Mouse (Mus musculus): ENCODE measurements around the gene Foxl1. TPM values are rescaled to one million over a fixed set of nuclear protein-coding genes. Genes with fewer than 3 reads are reported as not detected.
"Not testable (repeated sequence)": the region's sequence is repeated elsewhere in the genome, so short reads cannot be mapped to it uniquely, and the experiment has no call there.

Foxl1 gene
- polyA plus RNA-seq, 1 experiment from 2014 or later: 2.0 TPM

DNA sequence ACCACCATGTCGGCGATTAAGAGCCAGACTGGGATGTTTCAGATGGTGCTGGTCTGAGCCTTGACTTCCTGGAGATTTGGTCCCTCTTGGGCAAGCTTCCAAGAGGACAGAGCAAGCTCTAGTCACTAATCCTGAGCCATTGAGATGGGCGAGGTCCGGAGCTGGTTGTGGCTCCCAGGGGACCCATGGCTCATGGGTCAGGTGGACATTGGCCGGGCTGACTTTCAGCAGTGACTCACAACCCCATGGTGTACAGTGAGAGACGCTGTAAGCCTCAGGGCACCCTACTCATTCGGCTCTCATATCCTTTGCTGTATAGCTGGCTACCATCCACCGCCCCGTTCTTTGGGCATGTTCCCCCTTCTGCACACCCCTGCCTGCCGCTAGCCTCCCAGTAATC is 6.4 kb downstream of the Foxl1 start:
- peaks cover 47% of the 10 kb centered on the region for H3K27me3 ChIP-seq (ENCODE audit: insufficient read depth, poor library complexity, severe bottlenecking)
- no peak overlapping the region; the same call in 1 of the 2 replicates for H3K27ac ChIP-seq
- no peak overlapping the region for H3K4me3 ChIP-seq
- peaks cover 13% of the 10 kb centered on the region for H3K4me1 ChIP-seq
- 90% methylated on average over 10 of the region's 10 CpGs for WGBS
- DNase-seq (ENCODE audit: low spot score): no peak
- H3K36me3 ChIP-seq: peaks cover 7% of the 10 kb centered on the region; the same call in 1 of the 2 replicates
- H3K9me3 ChIP-seq: peaks cover 6% of the 10 kb centered on the region; the same call in 1 of the 2 replicates

DNA sequence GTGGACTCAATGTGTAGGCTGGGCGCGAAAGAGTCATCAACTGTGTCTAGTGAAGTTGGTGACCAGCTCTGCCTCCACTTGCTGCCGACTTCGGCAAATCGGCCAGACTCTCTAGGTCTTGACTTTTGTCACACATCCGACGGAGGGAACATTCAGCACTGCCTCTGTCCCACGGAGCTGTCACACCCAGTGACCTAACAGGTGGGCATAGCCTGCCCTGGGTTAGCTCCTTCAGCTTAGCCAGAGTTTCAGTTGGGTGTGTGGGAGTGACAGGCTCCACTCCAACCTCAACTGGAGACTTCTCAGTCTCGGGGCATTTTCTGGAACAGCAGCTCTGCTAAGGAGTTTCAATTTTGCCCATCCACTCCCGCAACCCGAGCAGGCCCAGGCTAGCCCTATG is 6.8 kb downstream of the Foxl1 start:
- Histone ChIP-seq H3K27me3 (ENCODE audit: insufficient read depth, poor library complexity, severe bottlenecking) (peaks cover 43% of the 10 kb centered on the region), H3K27ac (no peak overlapping the region; the same call in 1 of the 2 replicates), H3K9me3 (peaks cover 6% of the 10 kb centered on the region; the same call in 1 of the 2 replicates), H3K36me3 (peaks cover 7% of the 10 kb centered on the region; the same call in 1 of the 2 replicates), H3K4me1 (peaks cover 9% of the 10 kb centered on the region), H3K4me3 (no peak overlapping the region)
- DNase-seq (ENCODE audit: low spot score): no peak
- 82% methylated on average over 11 of the region's 11 CpGs for WGBS

GRCm38 (mm10) chr8:121136856-121137255 is 9.1 kb downstream of the Foxl1 start:
- Histone ChIP-seq H3K36me3 (peaks cover 7% of the 10 kb centered on the region; the same call in 1 of the 2 replicates), H3K27ac (no peak overlapping the region), H3K4me1 (peaks cover 9% of the 10 kb centered on the region; the same call in 1 of the 2 replicates), H3K9me3 (peaks cover 6% of the 10 kb centered on the region; the same call in 1 of the 2 replicates), H3K4me3 (no peak overlapping the region), H3K27me3 (ENCODE audit: insufficient read depth, poor library complexity, severe bottlenecking) (peaks cover 26% of the 10 kb centered on the region)
- 90% methylated on average over 6 of the region's 6 CpGs for WGBS
- DNase-seq (ENCODE audit: low spot score): no peak

DNA sequence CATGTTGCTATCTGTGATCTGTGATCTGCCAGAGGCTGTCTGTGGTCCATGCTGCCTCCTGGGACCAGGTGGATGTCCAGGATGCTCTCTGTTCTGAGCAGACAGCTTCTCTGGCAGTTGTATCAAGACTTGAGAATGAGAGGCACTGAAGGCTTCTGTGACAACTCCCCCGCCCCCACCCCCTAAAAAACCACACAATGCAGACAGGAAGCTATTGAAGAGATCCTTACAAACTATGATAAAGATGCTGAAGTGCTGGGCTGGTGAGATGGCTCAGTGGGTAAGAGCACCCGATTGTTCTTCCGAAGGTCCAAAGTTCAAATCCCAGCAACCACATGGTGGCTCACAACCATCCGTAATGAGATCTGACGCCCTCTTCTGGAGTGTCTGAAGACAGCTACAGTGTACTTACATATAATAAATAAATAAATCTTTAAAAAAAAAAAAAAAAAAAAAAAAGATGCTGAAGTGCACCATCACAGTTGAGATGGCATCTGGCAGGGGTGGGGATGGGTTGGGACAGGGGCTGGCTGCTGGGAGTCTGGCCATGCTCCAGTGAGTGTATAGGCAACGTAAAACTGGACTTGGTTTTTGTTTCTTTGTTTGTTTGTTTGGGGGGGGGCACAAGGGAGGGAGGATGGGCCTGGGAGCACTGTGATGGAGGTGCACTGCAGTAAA is 17.9 kb downstream of the Foxl1 start:
- 69% methylated on average over 5 of the region's 6 CpGs for WGBS
- H3K9me3 ChIP-seq: not testable (repeated sequence)
- H3K27me3 ChIP-seq (ENCODE audit: insufficient read depth, poor library complexity, severe bottlenecking): peaks cover 46% of the 10 kb centered on the region

DNA sequence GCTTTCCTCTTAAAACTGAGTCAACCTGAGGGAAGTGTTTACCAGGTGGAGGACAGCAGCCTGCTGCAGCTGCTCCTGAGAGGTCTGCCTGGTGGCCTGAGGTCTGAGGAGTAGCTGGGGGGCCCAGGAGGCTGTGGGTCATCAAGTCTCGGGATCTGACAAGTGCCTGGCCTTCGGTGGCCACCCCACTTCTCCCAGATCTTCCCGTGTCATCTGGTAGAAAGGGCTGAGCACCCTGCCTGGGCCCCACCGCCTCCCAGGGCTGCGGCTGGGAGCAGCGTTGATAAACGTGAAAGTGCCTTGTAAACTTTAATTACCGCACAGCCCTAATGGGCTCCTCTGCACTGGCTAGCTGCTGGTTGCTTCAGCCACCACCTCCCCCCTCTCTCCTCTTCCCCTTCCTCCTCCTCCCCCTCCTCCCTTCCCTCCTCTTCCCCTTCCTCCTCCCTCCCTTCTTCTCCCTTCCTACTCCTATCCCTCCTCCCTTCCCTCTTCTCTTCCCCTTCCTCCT is 20.9 kb downstream of the Foxl1 start:
- no peak overlapping the region for H3K4me3 ChIP-seq
- H3K27ac ChIP-seq: peak overlapping the region; percentile 63
- H3K27me3 ChIP-seq (ENCODE audit: insufficient read depth, poor library complexity, severe bottlenecking): peaks cover 28% of the 10 kb centered on the region

More for the DNA sequence above, 17.9 kb downstream of the Foxl1 start:
- DNase-seq (ENCODE audit: low spot score); H3K36me3 ChIP-seq; H3K4me3 ChIP-seq; H3K27ac ChIP-seq: not testable (repeated sequence)
- H3K4me1 ChIP-seq: peaks cover 15% of the 10 kb centered on the region

GRCm38 (mm10) chr8:121152394-121152793 is 24.7 kb downstream of the Foxl1 start:
- Histone ChIP-seq H3K4me3 (no peak overlapping the region), H3K27ac (no peak overlapping the region), H3K36me3 (no peaks in the 10 kb centered on the region), H3K9me3 (no peaks in the 10 kb centered on the region), H3K27me3 (ENCODE audit: insufficient read depth, poor library complexity, severe bottlenecking) (peaks cover 32% of the 10 kb centered on the region), H3K4me1 (peaks cover 34% of the 10 kb centered on the region)
- 35% methylated on average over 12 of the region's 12 CpGs for WGBS
- no peak for DNase-seq (ENCODE audit: low spot score)

More for the DNA sequence above, 20.9 kb downstream of the Foxl1 start:
- DNase-seq (ENCODE audit: low spot score): no peak
- WGBS: 18% methylated on average over 8 of the region's 8 CpGs
- Histone ChIP-seq H3K36me3 (no peaks in the 10 kb centered on the region), H3K4me1 (peaks cover 21% of the 10 kb centered on the region), H3K9me3 (no peaks in the 10 kb centered on the region)

DNA sequence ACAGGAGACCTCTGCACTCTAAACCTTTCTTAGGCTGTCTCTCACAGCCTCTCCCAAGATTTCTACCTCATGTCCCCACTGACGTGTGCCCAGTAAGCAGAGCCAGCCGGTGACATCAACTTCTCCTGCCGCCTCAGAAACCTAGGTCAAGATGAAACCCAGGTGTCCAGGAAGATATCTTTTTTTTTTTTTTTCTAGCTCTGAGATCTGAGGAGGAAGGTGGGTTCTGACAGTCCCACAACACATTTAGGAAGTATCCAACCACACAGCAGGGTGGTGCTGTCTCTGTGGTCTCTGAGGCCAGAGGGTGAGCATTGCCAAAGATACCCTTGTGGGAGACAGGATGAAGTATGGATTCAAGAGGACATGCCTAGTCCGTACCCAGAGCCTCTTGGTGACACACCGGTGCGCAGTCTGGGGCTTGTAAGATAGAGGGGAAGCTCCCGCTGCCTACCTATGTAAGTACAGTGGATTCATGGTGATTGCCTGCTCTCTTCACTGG is 29.3 kb downstream of the Foxl1 start:
- H3K9me3 ChIP-seq: no peaks in the 10 kb centered on the region
- peaks cover 19% of the 10 kb centered on the region for H3K27me3 ChIP-seq (ENCODE audit: insufficient read depth, poor library complexity, severe bottlenecking)
- H3K4me3 ChIP-seq: no peak overlapping the region
- H3K27ac ChIP-seq: peak overlapping the region; percentile 24; the same call in 1 of the 2 replicates
- 76% methylated on average over 7 of the region's 7 CpGs for WGBS
- H3K36me3 ChIP-seq: no peaks in the 10 kb centered on the region
- DNase-seq (ENCODE audit: low spot score): no peak
- peaks cover 37% of the 10 kb centered on the region for H3K4me1 ChIP-seq

GRCm38 (mm10) chr8:121158812-121159211 is 31.1 kb downstream of the Foxl1 start:
- no peaks in the 10 kb centered on the region for H3K36me3 ChIP-seq
- no peaks in the 10 kb centered on the region for H3K9me3 ChIP-seq
- no peak overlapping the region for H3K4me3 ChIP-seq
- peaks cover 38% of the 10 kb centered on the region for H3K4me1 ChIP-seq
- H3K27me3 ChIP-seq (ENCODE audit: insufficient read depth, poor library complexity, severe bottlenecking): peaks cover 21% of the 10 kb centered on the region
- no peak overlapping the region for H3K27ac ChIP-seq
- 48% methylated on average over 13 of the region's 13 CpGs for WGBS
- no peak for DNase-seq (ENCODE audit: low spot score)

- H3K27ac ChIP-seq: no peak overlapping the region
- H3K36me3 ChIP-seq: no peaks in the 10 kb centered on the region
- H3K27me3 ChIP-seq (ENCODE audit: insufficient read depth, poor library complexity, severe bottlenecking): peaks cover 15% of the 10 kb centered on the region; the same call in 1 of the 2 replicates
- DNase-seq (ENCODE audit: low spot score): no peak
- whole genome bisulfite sequencing: 88% methylated on average over 5 of the region's 5 CpGs
- H3K4me3 ChIP-seq: no peak overlapping the region
- H3K9me3 ChIP-seq: no peaks in the 10 kb centered on the region
- H3K4me1 ChIP-seq: peaks cover 41% of the 10 kb centered on the region
Measured at GRCm38 (mm10) chr8:121161437-121161836, 33.7 kb downstream of the Foxl1 start.

DNA sequence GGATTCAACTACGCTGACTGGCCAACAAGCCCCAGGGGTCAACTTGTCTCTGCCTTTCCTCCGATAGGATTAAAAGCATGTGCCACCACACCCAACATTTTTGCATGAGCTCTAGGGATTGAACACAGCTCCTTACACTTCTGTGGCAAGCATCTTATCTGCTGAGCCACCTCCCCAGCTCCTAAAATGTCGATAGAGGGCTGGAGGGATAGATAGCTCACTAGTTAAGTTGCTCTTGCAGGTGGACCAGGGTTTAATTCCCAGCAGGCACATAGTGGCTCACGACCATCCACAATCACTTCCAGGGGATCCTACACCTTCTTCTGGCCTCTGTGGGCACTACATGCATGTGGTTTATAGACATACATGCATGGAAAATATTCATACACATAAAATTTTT is 34.7 kb downstream of the Foxl1 start:
- Histone ChIP-seq H3K27me3 (ENCODE audit: insufficient read depth, poor library complexity, severe bottlenecking) (peaks cover 15% of the 10 kb centered on the region; the same call in 1 of the 2 replicates), H3K4me3 (no peak overlapping the region)
- 55% methylated on average over 4 of the region's 4 CpGs for WGBS

GRCm38 (mm10) chr8:121162906-121163695 is 35.4 kb downstream of the Foxl1 start:
- Histone ChIP-seq H3K4me3 (no peak overlapping the region), H3K27me3 (ENCODE audit: insufficient read depth, poor library complexity, severe bottlenecking) (peaks cover 15% of the 10 kb centered on the region; the same call in 1 of the 2 replicates), H3K9me3 (no peaks in the 10 kb centered on the region), H3K36me3 (no peaks in the 10 kb centered on the region), H3K4me1 (peaks cover 42% of the 10 kb centered on the region), H3K27ac (peak overlapping the region; percentile 48; the same call in 1 of the 2 replicates)
- no peak for DNase-seq (ENCODE audit: low spot score)
- WGBS: 63% methylated on average over 11 of the region's 11 CpGs

More for the DNA sequence above, 34.7 kb downstream of the Foxl1 start:
- no peaks in the 10 kb centered on the region for H3K36me3 ChIP-seq
- no peak for DNase-seq (ENCODE audit: low spot score)
- H3K27ac ChIP-seq: no peak overlapping the region
- H3K4me1 ChIP-seq: peaks cover 41% of the 10 kb centered on the region
- no peaks in the 10 kb centered on the region for H3K9me3 ChIP-seq

DNA sequence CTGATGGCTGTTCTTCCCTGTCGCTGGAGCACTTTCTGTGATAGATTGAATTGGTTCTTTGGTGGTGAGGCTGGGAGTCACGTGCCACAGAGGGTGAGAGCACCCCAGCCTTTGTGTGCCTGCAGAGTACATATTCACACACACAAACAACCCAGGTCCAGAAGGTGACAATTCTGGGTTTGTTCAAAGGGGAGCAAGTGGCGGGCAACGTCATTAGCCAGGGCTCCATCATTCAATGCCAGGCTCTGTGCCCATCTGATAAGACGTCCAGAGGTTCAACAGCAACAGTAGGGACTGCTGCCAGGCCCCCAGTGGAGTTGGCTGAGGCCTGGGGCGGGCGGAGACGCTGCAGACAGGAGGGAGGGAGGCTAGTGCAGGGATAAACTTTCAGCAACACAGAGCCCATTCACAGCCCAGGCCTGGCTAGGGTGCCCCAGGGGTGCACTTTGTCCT is 36.3 kb downstream of the Foxl1 start:
- Histone ChIP-seq H3K36me3 (no peaks in the 10 kb centered on the region), H3K4me1 (peaks cover 45% of the 10 kb centered on the region), H3K27me3 (ENCODE audit: insufficient read depth, poor library complexity, severe bottlenecking) (peaks cover 15% of the 10 kb centered on the region; the same call in 1 of the 2 replicates), H3K4me3 (no peak overlapping the region), H3K27ac (peak overlapping the region; percentile 48; the same call in 1 of the 2 replicates), H3K9me3 (no peaks in the 10 kb centered on the region)
- WGBS: 36% methylated on average over 8 of the region's 8 CpGs
- no peak for DNase-seq (ENCODE audit: low spot score)
